Mouse (Mus musculus): ENCODE results near the gene Slc25a17.

The Slc25a17 gene

GRCm38 (mm10) chr15:81300520-81301069 is 60.0 kb downstream of the Slc25a17 start:
- no peak for DNase-seq

- DNase-seq: no peak
These were observed 61.1 kb downstream of the Slc25a17 start for GRCm38 (mm10) chr15:81299549-81299948.

- DNase-seq: no peak
These were observed 62.4 kb downstream of the Slc25a17 start for GRCm38 (mm10) chr15:81298213-81298612.

- no peak for DNase-seq
These were observed 63.1 kb downstream of the Slc25a17 start for GRCm38 (mm10) chr15:81297543-81297942.

GRCm38 (mm10) chr15:81294897-81295296 is 65.7 kb downstream of the Slc25a17 start:
- DNase-seq: no peak

- DNase-seq: no peak
These were observed 66.2 kb downstream of the Slc25a17 start for GRCm38 (mm10) chr15:81294386-81294785.

GRCm38 (mm10) chr15:81290747-81291146 is 69.9 kb downstream of the Slc25a17 start:
- DNase-seq: no peak

- no peak for DNase-seq
These were observed 70.4 kb downstream of the Slc25a17 start for GRCm38 (mm10) chr15:81290230-81290629.

- no peak for DNase-seq
These were observed 76.4 kb downstream of the Slc25a17 start for GRCm38 (mm10) chr15:81284121-81284734.

GRCm38 (mm10) chr15:81278699-81279098 is 81.9 kb downstream of the Slc25a17 start:
- no peak for DNase-seq

GRCm38 (mm10) chr15:81277928-81278327 is 82.7 kb downstream of the Slc25a17 start:
- DNase-seq: no peak

GRCm38 (mm10) chr15:81273361-81273760 is 87.3 kb downstream of the Slc25a17 start:
- no peak for DNase-seq

GRCm38 (mm10) chr15:81272305-81273053 is 88.1 kb downstream of the Slc25a17 start:
- peak; percentile 74 for DNase-seq
